Mouse (Mus musculus) midbrain, embryonic 11.5 days (tissue): ENCODE measurements around the gene Gfra1. TPM values are rescaled to one million over a fixed set of nuclear protein-coding genes. Genes with fewer than 3 reads are reported as not detected.

ENCODE experiments used
- ATAC-seq: fragments of 200-750 bp; cut with Nextera tagmentation; 2 replicates; pipeline ENCODE4 v1.8.0; 2017; ENCODE audit warnings: moderate TSS enrichment, moderate library complexity; ENCODE audit not compliant: low FRiP score
- DNase-seq: peaks from one replicate; pipeline ENCODE4 v3.0.0; 2015; ENCODE audit warnings: low spot score; ENCODE audit errors: missing footprints
- H3K27ac ChIP-seq: fragments of 300-500 bp; sonication (generic); 2 replicates; pipeline ENCODE4 v1.5.1; 2014; ENCODE audit warnings: low read depth, low read length
- H3K27me3 ChIP-seq: fragments of 300-500 bp; sonication (generic); 2 replicates; pipeline ENCODE4 v1.6.1; 2014; ENCODE audit warnings: mild to moderate bottlenecking, low read length, moderate library complexity, mixed read lengths; ENCODE audit not compliant: control insufficient read depth, insufficient read depth
- H3K36me3 ChIP-seq: fragments of 300-500 bp; sonication (generic); 2 replicates; pipeline ENCODE4 v1.6.1; 2014; ENCODE audit warnings: mild to moderate bottlenecking, low read length, moderate library complexity, mixed read lengths; ENCODE audit not compliant: control insufficient read depth, insufficient read depth
- H3K4me1 ChIP-seq: fragments of 300-500 bp; sonication (generic); 2 replicates; pipeline ENCODE4 v1.6.1; 2014; ENCODE audit warnings: low read length; ENCODE audit not compliant: control insufficient read depth, insufficient read depth
- H3K4me2 ChIP-seq: fragments of 300-500 bp; sonication (generic); 2 replicates; pipeline ENCODE4 v1.6.1; 2014; ENCODE audit warnings: mild to moderate bottlenecking, moderate library complexity
- H3K4me3 ChIP-seq: fragments of 300-500 bp; sonication (generic); 2 replicates; pipeline ENCODE4 v1.5.1; 2014; ENCODE audit warnings: low read depth, low read length
- H3K9ac ChIP-seq: fragments of 300-500 bp; sonication (generic); 2 replicates; pipeline ENCODE4 v1.6.1; 2014; ENCODE audit warnings: low read length
- H3K9me3 ChIP-seq: fragments of 300-500 bp; sonication (generic); 2 replicates; pipeline ENCODE4 v1.6.1; 2016; ENCODE audit warnings: low read length; ENCODE audit not compliant: control insufficient read depth
- WGBS: fragments of 180-500 bp; shearing (Covaris S2); extraction: QIAGEN DNeasy Blood & Tissue Kit; methylation state at CpG from one replicate; pipeline ENCODE4 v1.1.7; 2014; 5-methylcytosine and 5-hydroxymethylcytosine counted together
- polyA plus RNA-seq: library from polyadenylated mRNA; unstranded; fragments of >200 nt; fragmentation: Nextera tagmentation; extraction: Ambion mirVana; gene quantifications from 2 replicates; pipeline ENCODE4 v1.2.1, GENCODE M21; 2014

The Gfra1 gene
- polyA plus RNA-seq, 1 experiment from 2014 or later: 26.7 TPM

- H3K9ac ChIP-seq: no peak overlapping the region
- WGBS: 87% methylated on average over 8 of the region's 8 CpGs
- H3K36me3 ChIP-seq: no peaks in the 10 kb centered on the region
- DNase-seq (no peak), ATAC-seq (no peak)
- H3K4me3 ChIP-seq: no peak overlapping the region
- H3K9me3 ChIP-seq: no peaks in the 10 kb centered on the region
- no peak overlapping the region for H3K27ac ChIP-seq
- no peaks in the 10 kb centered on the region for H3K27me3 ChIP-seq
- peaks cover 9% of the 10 kb centered on the region for H3K4me1 ChIP-seq
- no peak overlapping the region for H3K4me2 ChIP-seq
Measured at GRCm38 (mm10) chr19:58340221-58340620, 115.5 kb downstream of the Gfra1 start.

GRCm38 (mm10) chr19:58336802-58337201 is 118.9 kb downstream of the Gfra1 start:
- Histone ChIP-seq H3K4me2 (no peak overlapping the region), H3K4me3 (no peak overlapping the region), H3K9me3 (no peaks in the 10 kb centered on the region), H3K9ac (no peak overlapping the region), H3K27me3 (no peaks in the 10 kb centered on the region), H3K4me1 (peaks cover 6% of the 10 kb centered on the region; the same call in 1 of the 2 replicates), H3K27ac (no peak overlapping the region), H3K36me3 (no peaks in the 10 kb centered on the region)
- no peak for ATAC-seq
- 66% methylated on average over 6 of the region's 6 CpGs for WGBS
- DNase-seq: no peak

- no peak for DNase-seq
Measured at GRCm38 (mm10) chr19:58335585-58336530, 119.9 kb downstream of the Gfra1 start.

GRCm38 (mm10) chr19:58329305-58329704 is 126.4 kb downstream of the Gfra1 start:
- Histone ChIP-seq H3K9ac (no peak overlapping the region), H3K4me3 (no peak overlapping the region), H3K27ac (no peak overlapping the region), H3K4me2 (no peak overlapping the region), H3K27me3 (no peaks in the 10 kb centered on the region), H3K9me3 (no peaks in the 10 kb centered on the region), H3K36me3 (no peaks in the 10 kb centered on the region), H3K4me1 (peaks cover 9% of the 10 kb centered on the region; the same call in 1 of the 2 replicates)
- WGBS: 40% methylated on average over 5 of the region's 5 CpGs
- DNase-seq (no peak), ATAC-seq (no peak)

More at GRCm38 (mm10) chr19:58335585-58336530, 119.9 kb downstream of the Gfra1 start:
- no peaks in the 10 kb centered on the region for H3K27me3 ChIP-seq
- H3K4me1 ChIP-seq: peaks cover 6% of the 10 kb centered on the region; the same call in 1 of the 2 replicates
- no peak for ATAC-seq
- 53% methylated on average over 12 of the region's 12 CpGs for WGBS
- H3K9me3 ChIP-seq: no peaks in the 10 kb centered on the region
- H3K4me2 ChIP-seq: no peak overlapping the region
- H3K36me3 ChIP-seq: no peaks in the 10 kb centered on the region
- H3K27ac ChIP-seq: no peak overlapping the region
- no peak overlapping the region for H3K4me3 ChIP-seq
- H3K9ac ChIP-seq: no peak overlapping the region

- DNase-seq: no peak
- WGBS: 69% methylated on average over 5 of the region's 5 CpGs
- H3K27ac ChIP-seq: no peak overlapping the region
Measured at GRCm38 (mm10) chr19:58328014-58328413, 127.7 kb downstream of the Gfra1 start.

GRCm38 (mm10) chr19:58316474-58316873 is 139.2 kb downstream of the Gfra1 start:
- Histone ChIP-seq H3K27me3 (no peaks in the 10 kb centered on the region), H3K36me3 (no peaks in the 10 kb centered on the region), H3K27ac (no peak overlapping the region), H3K4me2 (no peak overlapping the region), H3K4me3 (no peak overlapping the region), H3K9me3 (peaks cover 11% of the 10 kb centered on the region; the same call in 1 of the 2 replicates), H3K4me1 (no peaks in the 10 kb centered on the region), H3K9ac (no peak overlapping the region)
- DNase-seq (no peak), ATAC-seq (no peak)
- 83% methylated on average over 5 of the region's 5 CpGs for WGBS

More at GRCm38 (mm10) chr19:58328014-58328413, 127.7 kb downstream of the Gfra1 start:
- no peaks in the 10 kb centered on the region for H3K9me3 ChIP-seq
- no peak overlapping the region for H3K4me2 ChIP-seq
- no peak overlapping the region for H3K4me3 ChIP-seq
- no peaks in the 10 kb centered on the region for H3K27me3 ChIP-seq
- H3K36me3 ChIP-seq: no peaks in the 10 kb centered on the region
- peaks cover 9% of the 10 kb centered on the region; the same call in 1 of the 2 replicates for H3K4me1 ChIP-seq
- no peak for ATAC-seq
- H3K9ac ChIP-seq: no peak overlapping the region

GRCm38 (mm10) chr19:58315681-58316080 is 140.0 kb downstream of the Gfra1 start:
- Histone ChIP-seq H3K4me1 (no peaks in the 10 kb centered on the region), H3K4me3 (no peak overlapping the region), H3K27ac (no peak overlapping the region), H3K27me3 (no peaks in the 10 kb centered on the region), H3K9ac (no peak overlapping the region), H3K4me2 (no peak overlapping the region), H3K36me3 (no peaks in the 10 kb centered on the region), H3K9me3 (peaks cover 11% of the 10 kb centered on the region; the same call in 1 of the 2 replicates)
- WGBS: 91% methylated on average over 5 of the region's 5 CpGs
- peak; percentile 73 for DNase-seq
- ATAC-seq: no peak

- Histone ChIP-seq H3K4me1 (no peaks in the 10 kb centered on the region), H3K9ac (no peak overlapping the region), H3K4me3 (no peak overlapping the region), H3K27ac (no peak overlapping the region), H3K27me3 (no peaks in the 10 kb centered on the region), H3K36me3 (no peaks in the 10 kb centered on the region), H3K4me2 (no peak overlapping the region), H3K9me3 (peaks cover 11% of the 10 kb centered on the region; the same call in 1 of the 2 replicates)
- 82% methylated on average over 5 of the region's 5 CpGs for WGBS
- DNase-seq: no peak
- ATAC-seq: no peak
Measured at GRCm38 (mm10) chr19:58314631-58315030, 141.1 kb downstream of the Gfra1 start.

GRCm38 (mm10) chr19:58313785-58314184 is 141.9 kb downstream of the Gfra1 start:
- no peaks in the 10 kb centered on the region for H3K4me1 ChIP-seq
- ATAC-seq (no peak), DNase-seq (no peak)
- no peak overlapping the region for H3K4me3 ChIP-seq
- no peak overlapping the region for H3K9ac ChIP-seq
- H3K36me3 ChIP-seq: no peaks in the 10 kb centered on the region
- no peak overlapping the region for H3K27ac ChIP-seq
- WGBS: 84% methylated on average over 2 of the region's 2 CpGs
- peaks cover 11% of the 10 kb centered on the region; the same call in 1 of the 2 replicates for H3K9me3 ChIP-seq
- H3K27me3 ChIP-seq: no peaks in the 10 kb centered on the region
- no peak overlapping the region for H3K4me2 ChIP-seq
